Mouse (Mus musculus): ENCODE data around the gene Sh3bgrl.

Gene Sh3bgrl

GRCm38 (mm10) chrX:109238163-109238562 is 143.0 kb downstream of the Sh3bgrl start:
- DNase-seq (ENCODE audit: low read depth, low spot score): no peak
